Mouse (Mus musculus) spleen, postnatal 36 days (tissue): Measurements from ENCODE around the gene Nlgn1.
"Not testable (repeated sequence)": the region's sequence is repeated elsewhere in the genome, so short reads cannot be mapped to it uniquely, and the experiment has no call there.

ENCODE experiments used
- DNase-seq, 2 experiments: peaks; one replicate each; pipeline ENCODE4 v3.0.0; 2022; ENCODE audit warnings: low spot score in 2 of 2, mixed read lengths in 1 of 2

Nlgn1 gene

GRCm38 (mm10) chr3:25653010-25653409, 679.2 kb downstream of the Nlgn1 start:
- DNase-seq: no peak

GRCm38 (mm10) chr3:25645895-25646691, 686.2 kb downstream of the Nlgn1 start:
- DNase-seq: no peak

GRCm38 (mm10) chr3:25629198-25629597, 703.1 kb downstream of the Nlgn1 start:
- DNase-seq: no peak

- no peak for DNase-seq
Observed at GRCm38 (mm10) chr3:25606597-25606996, 725.7 kb downstream of the Nlgn1 start.

GRCm38 (mm10) chr3:25597513-25597912, 734.7 kb downstream of the Nlgn1 start:
- no peak for DNase-seq

- DNase-seq: no peak
Observed at GRCm38 (mm10) chr3:25575526-25575925, 756.7 kb downstream of the Nlgn1 start.

GRCm38 (mm10) chr3:25574840-25575239, 757.4 kb downstream of the Nlgn1 start:
- DNase-seq: no peak

GRCm38 (mm10) chr3:25558513-25558912, 773.7 kb downstream of the Nlgn1 start:
- not testable (repeated sequence) for DNase-seq

GRCm38 (mm10) chr3:25549097-25549496, 783.2 kb downstream of the Nlgn1 start:
- not testable (repeated sequence) for DNase-seq

GRCm38 (mm10) chr3:25524236-25524635, 808.0 kb downstream of the Nlgn1 start:
- not testable (repeated sequence) for DNase-seq

GRCm38 (mm10) chr3:25463051-25463450, 869.2 kb downstream of the Nlgn1 start:
- no peak for DNase-seq

GRCm38 (mm10) chr3:25456250-25456860, 875.9 kb downstream of the Nlgn1 start:
- DNase-seq: no peak

- DNase-seq: no peak
Observed at GRCm38 (mm10) chr3:25452314-25452713, 879.9 kb downstream of the Nlgn1 start.

GRCm38 (mm10) chr3:25450471-25450870, 881.8 kb downstream of the Nlgn1 start:
- no peak for DNase-seq

- no peak for DNase-seq
Observed at GRCm38 (mm10) chr3:25449356-25449755, 882.9 kb downstream of the Nlgn1 start.

GRCm38 (mm10) chr3:25447181-25447580, 885.1 kb downstream of the Nlgn1 start:
- no peak for DNase-seq

GRCm38 (mm10) chr3:25443657-25444056, 888.6 kb downstream of the Nlgn1 start:
- no peak for DNase-seq

GRCm38 (mm10) chr3:25442617-25443016, 889.6 kb downstream of the Nlgn1 start:
- no peak for DNase-seq

- DNase-seq: no peak
Observed at GRCm38 (mm10) chr3:25426931-25427330, 905.3 kb downstream of the Nlgn1 start.

GRCm38 (mm10) chr3:25412003-25412402, 920.3 kb downstream of the Nlgn1 start:
- no peak for DNase-seq
